Mouse (Mus musculus) naive thymus-derived CD4-positive, alpha-beta T cell, adult 2 months (primary cell): ENCODE measurements around the gene Jmjd4.

Experiments
- DNase-seq: peaks from one replicate; pipeline ENCODE4 v3.0.0-alpha.2; 2011; ENCODE audit warnings: low read depth

Gene Jmjd4

DNA sequence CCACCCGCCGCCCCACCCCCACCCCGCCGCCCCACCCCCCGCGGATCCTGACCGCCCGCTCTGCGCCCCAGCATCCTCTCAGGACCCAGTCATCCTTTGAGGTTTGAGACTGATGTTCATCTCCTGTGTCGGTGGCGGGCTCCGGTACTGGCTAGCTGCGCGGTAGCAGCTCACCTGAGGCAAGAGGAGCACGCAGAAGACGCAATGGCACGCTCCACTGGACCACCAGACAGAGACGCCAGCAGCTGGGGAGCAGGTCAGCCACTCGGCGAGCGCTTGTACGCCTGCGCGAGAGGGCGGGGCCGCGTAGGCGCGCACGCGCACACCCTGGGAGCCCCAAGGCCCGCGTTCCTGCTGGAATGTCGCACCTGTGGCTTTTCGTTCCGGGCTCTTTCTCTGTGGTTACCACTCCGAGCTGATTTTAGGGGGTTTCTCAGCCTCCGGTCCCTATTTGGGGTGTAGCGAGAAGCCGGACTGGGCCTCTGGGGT is at the start of gene Jmjd4:
Jmjd4 (plus strand) TSS at position 305 of the 489 bp plus-strand sequence.
- DNase-seq = peak; percentile 86

DNA sequence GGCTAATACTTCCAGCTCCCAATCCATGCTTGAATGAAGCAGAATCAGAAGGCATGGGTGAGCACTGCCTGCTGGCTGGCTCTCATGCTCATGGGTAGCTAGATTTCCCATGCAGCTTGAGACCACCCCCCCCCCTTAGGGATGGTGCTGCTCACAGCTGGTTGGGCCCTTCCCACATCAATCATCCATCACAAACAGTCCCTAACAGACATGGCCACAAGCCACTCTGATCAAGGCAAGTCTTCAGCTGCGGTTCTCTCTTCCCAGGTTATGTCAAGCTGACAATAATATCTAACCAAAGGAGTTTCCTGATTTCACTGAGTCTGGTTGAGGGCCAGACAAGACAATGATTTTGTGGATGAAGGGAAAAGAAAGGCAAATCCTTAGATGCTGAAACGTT is 49.0 kb upstream of the Jmjd4 start:
- no peak for DNase-seq

- DNase-seq = no peak
These were observed 44.1 kb upstream of the Jmjd4 start for GRCm38 (mm10) chr11:59405761-59406160.

- no peak for DNase-seq
These were observed 39.0 kb upstream of the Jmjd4 start for GRCm38 (mm10) chr11:59410851-59411250.

DNA sequence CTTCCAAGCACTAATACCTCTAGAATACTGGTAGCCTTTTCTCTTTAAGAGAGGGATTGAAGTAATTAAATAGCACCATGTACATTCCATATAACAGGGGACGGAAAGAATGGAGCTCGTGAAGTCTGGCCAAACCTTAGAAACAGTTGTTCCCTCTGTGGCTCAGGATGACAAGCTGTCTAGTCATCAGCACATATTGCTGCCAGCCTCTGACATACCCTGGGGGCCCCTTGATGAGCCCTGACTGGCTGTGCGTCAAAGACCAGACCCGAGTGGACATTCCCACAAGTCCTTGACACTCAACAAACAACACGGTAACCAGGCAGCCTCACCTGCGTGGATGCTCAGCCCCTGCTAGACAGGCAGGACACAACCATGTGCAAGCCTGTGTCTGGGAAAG is 37.8 kb upstream of the Jmjd4 start:
- DNase-seq = no peak

GRCm38 (mm10) chr11:59412999-59413863 is 36.6 kb upstream of the Jmjd4 start:
- DNase-seq = no peak

GRCm38 (mm10) chr11:59418708-59419107 is 31.1 kb upstream of the Jmjd4 start:
- DNase-seq = no peak

GRCm38 (mm10) chr11:59421436-59421835 is 28.4 kb upstream of the Jmjd4 start:
- DNase-seq = no peak

DNA sequence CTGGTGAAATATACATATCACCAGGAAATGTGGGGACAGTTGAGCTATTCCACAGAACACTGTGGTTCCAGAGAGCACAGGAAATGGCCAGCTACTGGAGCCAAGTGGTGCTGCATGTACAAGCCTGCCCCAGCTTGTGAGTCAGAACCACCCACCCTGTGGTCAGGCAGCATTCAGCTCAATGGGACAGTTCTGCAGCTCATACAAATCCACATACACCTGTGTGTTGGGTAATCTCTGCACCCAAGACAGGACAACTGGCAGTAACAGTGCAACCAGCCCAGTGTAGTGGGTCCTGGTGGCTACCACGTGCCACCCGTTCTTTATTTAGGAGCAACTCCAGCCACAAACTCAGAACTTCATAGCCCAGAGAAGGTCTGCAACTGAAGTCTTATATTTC is 27.9 kb upstream of the Jmjd4 start:
- no peak for DNase-seq

DNA sequence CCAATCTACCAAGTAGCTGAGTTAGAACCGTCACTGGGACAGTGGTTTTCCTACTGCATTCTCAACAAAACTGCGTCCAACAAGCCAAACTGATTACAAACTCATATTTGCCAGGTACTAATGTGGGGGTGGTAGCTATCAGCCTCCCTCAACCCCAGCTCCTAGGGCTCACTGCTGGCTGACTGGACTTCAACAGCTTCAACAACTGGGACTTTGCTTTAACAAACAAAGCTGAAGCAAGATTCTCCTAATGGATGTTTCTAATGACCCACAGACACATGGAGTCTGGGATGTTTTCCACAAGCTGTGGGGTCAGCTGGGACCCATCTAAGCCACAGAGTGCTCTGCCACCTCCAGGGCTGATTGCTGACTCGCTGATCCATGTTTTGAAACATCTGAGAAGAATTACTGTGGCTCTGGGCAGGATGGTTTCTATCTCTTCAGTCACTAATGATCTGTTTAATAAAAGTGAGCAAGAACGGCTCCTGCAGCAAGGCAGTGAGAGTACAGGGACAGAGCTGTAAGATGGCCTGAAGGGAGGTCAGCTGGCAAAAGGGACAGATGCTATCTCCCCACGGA is 26.7 kb upstream of the Jmjd4 start:
- no peak for DNase-seq

- DNase-seq = peak; percentile 93
These were observed 24.2 kb upstream of the Jmjd4 start for GRCm38 (mm10) chr11:59425671-59426101.

GRCm38 (mm10) chr11:59428057-59428660 is 21.7 kb upstream of the Jmjd4 start:
- no peak for DNase-seq

DNA sequence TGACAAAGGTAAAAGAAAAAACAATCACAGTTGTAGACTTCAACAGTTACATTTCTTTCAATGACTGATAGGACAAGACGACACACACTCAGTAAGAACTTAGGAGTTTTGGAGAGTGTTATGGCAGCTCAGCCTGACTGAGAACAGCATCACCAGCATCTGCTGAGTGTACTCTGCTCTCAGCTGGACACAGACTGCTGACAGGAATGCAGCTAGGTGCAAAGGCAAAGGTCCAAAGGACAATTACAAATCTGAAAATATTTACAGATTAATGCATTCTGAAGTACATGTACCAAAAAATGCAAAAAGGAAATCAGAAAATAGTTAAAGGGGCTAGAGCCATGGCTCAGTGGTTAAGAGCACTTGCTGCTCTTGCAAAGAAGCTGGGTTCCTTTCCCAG is 19.9 kb upstream of the Jmjd4 start:
- no peak for DNase-seq

DNA sequence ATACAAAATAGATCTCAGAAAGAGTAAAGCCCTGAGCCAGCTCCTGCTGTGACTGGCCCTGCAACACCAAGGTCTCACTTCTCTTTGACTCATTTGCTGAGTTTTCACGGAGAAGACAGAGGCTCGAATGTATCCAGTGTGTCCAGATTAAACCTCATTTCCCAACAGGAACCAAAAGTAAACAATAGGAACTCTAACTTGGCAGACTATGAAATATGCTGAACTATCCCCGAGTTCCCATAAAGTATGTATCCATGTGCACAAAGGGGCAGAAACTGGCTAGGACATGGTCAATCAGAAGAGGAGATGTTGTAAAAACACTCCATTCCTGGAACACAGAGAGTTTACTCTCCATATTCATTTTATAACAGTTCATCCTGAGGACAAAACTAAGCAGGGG is 17.6 kb upstream of the Jmjd4 start:
- DNase-seq = no peak

- no peak for DNase-seq
These were observed 11.9 kb upstream of the Jmjd4 start for GRCm38 (mm10) chr11:59437954-59438353.

DNA sequence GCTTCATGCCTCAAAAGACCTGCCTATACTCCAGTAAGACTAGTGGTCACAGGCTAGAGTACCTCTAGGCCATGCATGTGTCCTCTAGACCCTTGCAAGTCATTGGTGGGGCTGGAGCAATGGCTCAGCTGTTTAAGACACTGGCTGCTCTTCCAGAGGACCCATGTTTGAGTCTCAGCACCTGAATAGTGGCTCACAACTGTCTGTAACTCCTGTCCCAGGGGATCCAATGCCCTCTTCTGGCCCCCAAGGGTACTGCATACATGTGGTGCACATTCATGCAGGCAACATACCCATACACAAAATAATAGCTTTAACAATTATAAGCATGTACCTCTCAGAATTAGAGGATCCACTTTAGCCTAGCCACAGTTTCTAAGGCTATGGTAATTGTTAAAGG is 6.7 kb upstream of the Jmjd4 start:
- no peak for DNase-seq

- no peak for DNase-seq
These were observed 456 bp downstream of the Jmjd4 start for GRCm38 (mm10) chr11:59450230-59450771.

- DNase-seq = no peak
These were observed 1.2 kb downstream of the Jmjd4 start, which contains the start of gene Snap47 for GRCm38 (mm10) chr11:59451086-59451485. Gene Snap47, minus strand, starts transcription at chr11:59451186.

GRCm38 (mm10) chr11:59456346-59456745 is 6.5 kb downstream of the Jmjd4 start:
- DNase-seq = no peak

DNA sequence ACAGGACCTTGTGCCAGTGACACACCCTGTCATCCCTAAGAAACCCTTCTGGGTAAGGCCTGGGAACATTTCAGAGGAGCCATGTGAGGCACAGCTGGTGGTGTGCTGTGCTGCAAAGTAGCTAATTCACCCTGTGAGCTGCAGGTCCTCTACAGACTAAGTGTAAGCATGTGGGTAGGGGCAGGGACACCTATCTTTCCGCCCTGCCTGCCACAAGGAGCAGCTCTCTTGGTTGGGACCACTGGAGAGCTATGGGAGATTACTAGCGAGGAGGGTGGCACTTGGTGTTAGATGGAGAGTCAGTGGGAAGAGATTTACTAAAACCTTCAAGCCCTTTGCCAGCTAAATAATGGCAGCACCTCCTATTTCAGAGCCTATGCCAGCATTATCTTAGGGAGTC is 7.0 kb downstream of the Jmjd4 start:
- DNase-seq = no peak

- no peak for DNase-seq
These were observed 9.1 kb downstream of the Jmjd4 start for GRCm38 (mm10) chr11:59458973-59459372.

- DNase-seq = no peak
These were observed 10.6 kb downstream of the Jmjd4 start for GRCm38 (mm10) chr11:59460459-59460858.
